Mouse (Mus musculus): ENCODE measurements around the gene Sgce.
"Not testable (repeated sequence)": the region's sequence is repeated elsewhere in the genome, so short reads cannot be mapped to it uniquely, and the experiment has no call there.

The Sgce gene

DNA sequence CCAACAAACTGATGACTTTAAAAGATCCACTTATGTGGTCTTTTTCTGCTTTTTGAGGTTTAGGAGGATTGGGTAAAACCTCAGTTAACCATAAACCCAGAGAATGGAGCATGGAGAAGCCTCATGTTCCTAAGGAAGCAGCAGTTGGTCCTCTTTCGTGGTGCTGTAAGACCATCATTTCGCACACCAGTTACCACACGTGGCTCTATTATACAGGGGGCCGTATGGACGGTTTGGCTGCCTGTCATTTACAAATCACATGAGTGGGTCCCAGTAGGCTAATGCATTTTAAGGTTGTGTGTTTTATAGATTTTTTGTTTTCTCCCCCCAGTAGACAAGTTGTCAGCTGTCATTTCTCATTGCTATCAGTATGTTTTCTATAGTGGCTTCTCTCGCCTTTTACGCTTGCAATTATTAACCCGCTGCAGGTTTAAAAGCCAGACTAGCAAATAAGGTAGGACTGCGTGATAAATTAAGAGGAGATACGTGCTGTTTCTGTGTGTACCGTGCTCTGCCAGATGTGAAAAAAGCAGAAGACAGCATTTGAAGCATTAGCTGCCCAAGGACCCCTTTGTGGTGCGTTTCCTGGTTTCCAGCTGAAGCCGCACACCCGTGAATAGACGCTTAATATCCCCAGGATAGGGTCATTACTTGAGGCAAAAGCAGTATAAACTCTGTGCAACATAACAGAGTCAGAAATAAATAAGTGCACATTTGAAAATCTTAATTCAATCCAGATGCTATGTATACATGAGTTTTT is 22.8 kb downstream of the Sgce start:
- no peak for DNase-seq (ENCODE audit: low spot score in 2 of 2)

DNA sequence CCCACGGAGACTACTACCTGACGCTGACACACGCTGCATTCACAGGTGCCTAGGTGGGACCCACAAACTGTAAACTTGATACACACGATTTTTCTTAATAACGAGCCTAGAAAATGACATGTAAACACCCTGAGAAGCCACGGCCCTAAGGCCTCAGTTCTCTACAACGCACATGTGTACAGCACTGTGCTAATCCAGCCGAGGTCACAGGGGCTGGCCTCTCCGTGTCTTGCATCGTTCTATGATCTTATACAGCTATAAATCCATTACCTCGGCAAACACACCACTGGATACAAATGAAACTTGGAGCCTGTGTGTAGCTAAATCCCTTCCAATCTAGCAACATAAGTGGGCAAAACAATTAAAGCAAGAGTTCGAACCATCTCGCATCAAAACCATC is 24.3 kb downstream of the Sgce start:
- DNase-seq (ENCODE audit: low spot score in 2 of 2) = no peak

DNA sequence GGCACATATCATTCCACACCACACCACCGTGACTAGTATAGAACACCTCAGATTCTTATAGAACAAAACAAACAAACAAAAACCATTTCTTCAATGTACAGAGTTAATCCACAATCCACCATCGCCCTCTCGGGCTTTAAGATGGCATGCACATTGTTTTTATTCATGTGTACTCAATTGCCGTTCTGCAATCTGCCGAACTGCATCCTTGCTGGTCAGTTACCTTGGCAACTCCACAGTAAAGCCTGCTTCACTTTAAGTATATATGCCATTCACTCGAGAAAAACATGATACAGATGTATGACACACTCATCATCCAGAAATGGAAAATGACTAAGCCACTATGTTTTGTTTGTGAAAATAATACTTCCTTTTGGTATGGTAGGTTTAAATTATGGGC is 24.9 kb downstream of the Sgce start:
- DNase-seq (ENCODE audit: low spot score in 2 of 2) = no peak

DNA sequence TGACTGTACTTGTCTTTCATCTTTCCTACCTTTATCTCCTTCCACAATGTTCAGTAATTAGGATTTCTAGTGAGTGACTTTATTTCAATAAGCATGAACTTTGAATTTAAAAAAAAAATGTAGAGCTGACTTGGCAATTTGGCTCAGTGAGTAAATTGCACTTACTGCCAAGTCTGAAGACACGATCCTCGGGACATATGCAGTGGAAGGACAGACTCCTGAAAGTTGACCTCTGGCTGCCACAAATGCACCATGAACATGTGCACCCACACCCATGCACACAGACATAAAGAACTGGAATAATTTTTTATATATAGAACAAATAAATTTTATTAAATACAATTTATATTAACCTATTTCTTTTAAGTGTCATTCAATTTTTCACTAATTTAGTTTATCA is 29.7 kb downstream of the Sgce start:
- no peak for DNase-seq (ENCODE audit: low spot score in 2 of 2)

DNA sequence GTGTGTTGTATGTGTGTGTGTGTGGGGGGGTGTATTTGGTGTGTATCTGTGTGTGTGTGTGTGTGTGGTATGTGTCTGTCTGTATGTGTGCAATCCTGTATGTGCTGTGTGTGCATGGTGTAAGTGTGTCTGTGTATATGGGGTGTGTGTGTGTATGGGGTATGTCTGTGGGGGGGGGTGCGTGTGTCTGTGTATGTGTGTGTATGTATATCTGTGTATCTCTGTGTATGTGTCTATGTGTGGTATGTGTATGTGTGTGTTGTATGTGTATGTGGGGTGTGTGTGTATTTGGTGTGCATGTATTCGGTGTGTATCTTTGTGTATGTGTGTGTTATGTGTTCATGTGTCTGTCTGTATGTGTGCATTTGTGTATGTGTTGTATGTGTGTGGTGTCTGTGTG is 30.8 kb downstream of the Sgce start:
- no peak for DNase-seq (ENCODE audit: low spot score in 2 of 2)

DNA sequence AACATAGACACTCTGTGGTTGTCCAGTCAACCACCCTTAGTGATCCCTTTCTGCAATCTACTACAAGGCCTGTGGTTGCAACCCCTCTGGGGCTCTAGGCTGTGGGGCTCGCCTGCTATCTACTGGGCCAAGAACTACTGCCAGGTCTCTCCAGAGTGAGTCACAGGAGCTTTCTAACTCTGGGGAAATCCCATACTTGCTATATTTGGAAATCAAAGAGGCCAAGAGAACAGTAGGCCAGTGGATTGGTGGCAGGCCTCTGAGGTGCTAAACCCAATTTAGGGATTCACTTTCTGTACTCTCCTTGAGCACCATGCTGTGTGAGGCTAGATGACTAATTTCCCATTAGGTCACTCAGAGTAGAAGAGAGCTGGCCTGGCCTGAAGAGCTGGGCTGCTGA is 38.0 kb downstream of the Sgce start:
- no peak for DNase-seq (ENCODE audit: low spot score in 2 of 2)

DNA sequence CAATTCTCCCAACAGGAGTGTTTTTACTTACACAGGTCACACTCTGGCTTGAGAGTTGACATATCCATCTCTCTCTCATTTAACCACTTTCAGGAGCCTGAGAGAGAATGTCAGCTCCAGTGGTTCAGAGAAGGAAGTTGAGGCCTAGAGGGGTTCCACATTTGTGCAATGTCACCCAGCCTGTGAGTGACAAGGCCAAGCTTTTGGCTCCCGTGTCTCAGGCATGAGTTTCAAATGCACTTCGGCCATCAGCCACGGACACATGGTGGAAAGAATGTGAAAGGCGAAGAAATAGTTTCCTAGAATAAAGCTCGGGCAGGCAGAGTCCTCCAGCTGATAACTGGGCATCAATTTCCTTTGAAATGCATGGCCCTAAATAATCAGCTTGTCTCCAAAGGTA is 40.6 kb downstream of the Sgce start:
- no peak for DNase-seq (ENCODE audit: low spot score in 2 of 2)

DNA sequence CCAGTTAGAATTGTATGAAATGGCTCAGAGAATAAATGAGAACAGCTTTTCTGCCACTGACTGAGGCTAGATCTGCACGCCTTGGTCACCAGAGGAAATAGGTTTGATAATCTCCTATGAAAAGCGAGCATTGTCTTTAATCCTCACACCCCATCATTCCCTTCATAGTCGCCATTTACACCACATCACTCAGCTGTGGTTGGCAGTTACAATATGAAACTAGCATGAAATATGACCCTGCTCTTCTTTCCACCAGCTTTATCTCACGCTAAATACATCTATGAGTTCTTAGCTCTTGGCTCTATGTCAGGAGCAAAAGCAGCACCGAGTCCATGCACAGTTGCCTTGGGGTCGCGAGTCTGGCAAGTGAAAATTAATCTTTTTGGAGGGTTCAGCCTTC is 43.1 kb downstream of the Sgce start:
- DNase-seq (ENCODE audit: low spot score in 2 of 2) = no peak

DNA sequence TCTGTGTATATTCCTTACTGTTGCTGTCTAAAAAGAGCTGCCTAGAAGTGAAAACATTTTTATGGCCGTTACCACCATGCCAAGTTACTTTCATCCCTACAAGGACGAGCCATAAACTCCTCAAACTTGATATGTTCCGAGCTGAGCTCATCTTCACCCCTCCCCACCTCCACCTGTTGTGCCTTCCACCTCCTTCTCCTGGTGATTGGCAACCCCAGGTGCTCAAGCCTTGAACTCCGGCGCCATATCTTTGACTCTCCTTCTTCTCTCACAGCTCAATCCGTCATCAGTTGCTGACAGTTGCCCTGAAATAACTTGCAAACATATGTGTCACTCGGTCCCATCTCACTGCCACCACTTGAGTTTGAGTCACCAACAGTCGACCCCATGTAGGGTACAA is 45.4 kb downstream of the Sgce start:
- DNase-seq (ENCODE audit: low spot score in 2 of 2) = no peak

DNA sequence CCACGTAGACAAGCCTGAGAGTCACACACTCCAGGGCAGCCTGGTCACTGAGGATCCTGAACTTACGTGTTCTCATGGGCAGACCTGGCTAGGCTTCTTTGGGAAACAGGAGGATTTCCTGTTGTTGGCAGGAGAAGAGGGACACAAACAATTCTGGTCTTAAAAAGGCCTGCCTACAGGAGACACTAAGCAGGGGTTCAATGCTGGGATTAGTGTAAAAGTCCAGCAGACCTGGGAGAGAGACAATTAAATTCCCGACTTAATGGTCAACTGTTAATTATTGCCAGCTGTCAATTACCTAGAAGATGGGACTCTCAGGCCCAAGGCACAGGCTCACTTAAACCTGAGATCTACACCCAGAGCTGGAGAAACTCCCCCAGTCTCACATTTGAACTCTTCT is 51.2 kb downstream of the Sgce start:
- DNase-seq (ENCODE audit: low spot score in 2 of 2) = no peak

DNA sequence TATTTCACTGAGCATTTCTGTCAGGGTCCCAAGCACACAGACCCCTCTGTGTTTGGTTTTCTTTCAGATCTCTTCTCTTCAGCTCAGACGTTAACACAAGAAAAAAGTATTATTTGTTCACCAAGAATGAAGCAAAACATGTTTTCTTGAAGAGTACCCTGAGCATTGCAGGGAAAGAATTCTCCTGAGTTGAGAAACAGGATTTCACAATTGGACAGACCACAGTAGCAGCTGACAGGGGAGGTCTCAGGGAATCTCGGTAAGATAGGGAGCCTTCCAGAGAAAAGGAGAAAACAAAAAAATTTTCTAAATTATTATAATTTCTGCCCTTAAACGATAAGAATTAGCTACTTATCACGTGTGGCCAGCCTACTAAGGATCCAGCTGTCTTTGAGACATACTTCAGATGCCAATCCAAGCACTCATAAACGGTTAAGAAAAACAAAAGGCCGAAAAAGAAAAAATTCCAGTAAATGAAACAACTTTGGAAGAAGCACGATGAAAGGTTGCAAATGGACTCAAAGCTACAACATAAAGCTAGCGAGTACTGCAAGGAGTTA is 52.3 kb downstream of the Sgce start:
- no peak for DNase-seq (ENCODE audit: low spot score in 2 of 2)

DNA sequence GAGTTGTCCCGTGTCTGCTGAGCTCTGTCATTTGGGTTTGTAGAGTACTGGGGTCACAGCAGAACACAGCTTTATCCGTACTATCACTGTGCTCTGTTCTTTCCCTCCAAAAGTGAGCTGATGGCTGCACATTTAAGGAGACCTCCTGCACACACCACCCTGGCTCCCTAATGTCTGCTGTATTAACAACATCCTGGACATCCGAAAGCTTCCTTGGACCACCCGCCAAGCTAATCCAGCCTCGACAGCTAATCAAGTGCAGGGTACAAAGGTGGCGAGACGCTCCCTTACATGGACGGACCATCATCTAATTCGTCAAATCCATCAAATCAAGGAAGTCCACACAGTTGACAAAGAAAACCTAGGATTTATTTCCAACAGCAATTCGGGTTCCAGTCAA is 53.5 kb downstream of the Sgce start:
- DNase-seq (ENCODE audit: low spot score in 2 of 2) = no peak

DNA sequence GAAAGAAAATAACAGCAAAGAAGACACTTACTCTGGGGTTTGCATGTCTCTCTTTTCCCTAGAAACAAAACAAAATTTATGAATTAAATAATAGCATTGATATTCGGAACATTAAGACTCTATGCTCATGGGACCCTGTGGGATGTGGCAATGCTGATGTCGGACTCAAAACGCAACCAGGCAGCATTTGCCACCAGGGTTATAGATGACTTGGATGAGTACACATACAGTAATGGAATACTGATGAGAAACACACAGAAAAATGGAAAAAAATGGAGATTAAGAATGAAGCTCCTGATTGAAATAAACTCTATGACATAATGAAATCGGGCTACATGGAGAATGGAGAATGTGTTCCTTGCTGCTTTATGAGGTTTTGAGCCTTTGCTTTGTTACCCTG is 56.6 kb downstream of the Sgce start:
- no peak for DNase-seq (ENCODE audit: low spot score in 2 of 2)

DNA sequence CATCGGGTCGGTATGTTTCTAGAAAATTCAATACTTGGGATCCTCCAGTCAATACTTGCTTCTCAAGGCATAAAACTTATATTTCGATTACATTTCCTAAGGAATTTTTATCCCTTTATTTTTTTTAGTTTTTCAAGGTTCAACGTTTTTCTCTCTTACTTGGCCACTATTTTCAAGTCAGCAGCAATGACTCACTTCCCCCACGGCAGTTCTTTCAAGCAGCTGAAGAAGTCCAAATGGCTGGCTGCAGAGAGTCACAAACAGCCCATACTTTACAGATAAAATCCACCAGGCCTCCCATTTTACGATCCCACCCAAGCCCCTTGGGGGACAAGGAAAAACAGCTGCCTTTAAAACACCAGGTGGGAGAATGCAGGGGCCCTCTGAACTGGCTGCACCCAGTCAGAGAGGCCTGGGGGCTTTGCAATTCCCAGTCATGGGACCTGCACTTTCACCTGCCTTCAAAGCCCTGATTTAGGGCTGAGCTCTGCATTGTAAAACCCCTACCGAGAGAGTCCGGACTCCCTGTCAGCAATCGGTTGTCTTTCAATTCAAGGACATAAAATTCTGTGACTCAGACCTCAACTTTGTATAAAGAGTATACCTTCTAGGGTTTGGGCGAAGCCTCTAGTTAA is 62.2 kb downstream of the Sgce start:
- no peak for DNase-seq (ENCODE audit: low spot score in 2 of 2)

DNA sequence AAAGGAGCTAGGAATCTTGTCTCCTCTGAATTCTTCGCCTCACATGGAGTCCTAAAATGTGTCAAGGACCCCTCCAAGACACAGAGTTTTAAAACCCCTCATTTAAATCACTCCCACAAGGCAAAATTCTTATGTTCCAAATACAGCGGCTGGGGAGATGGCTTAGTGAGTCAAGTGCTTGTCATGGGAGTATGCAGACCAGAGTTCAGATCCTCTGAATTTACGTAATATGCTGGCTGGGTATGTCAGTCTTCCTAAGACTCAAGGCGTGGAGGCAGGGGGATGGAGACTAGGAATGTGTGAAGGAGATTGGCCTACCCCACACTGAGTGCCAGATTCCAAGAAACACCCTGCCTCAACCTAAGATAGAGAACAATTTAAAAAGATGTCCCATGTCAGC is 66.4 kb downstream of the Sgce start:
- no peak for DNase-seq (ENCODE audit: low spot score in 2 of 2)

DNA sequence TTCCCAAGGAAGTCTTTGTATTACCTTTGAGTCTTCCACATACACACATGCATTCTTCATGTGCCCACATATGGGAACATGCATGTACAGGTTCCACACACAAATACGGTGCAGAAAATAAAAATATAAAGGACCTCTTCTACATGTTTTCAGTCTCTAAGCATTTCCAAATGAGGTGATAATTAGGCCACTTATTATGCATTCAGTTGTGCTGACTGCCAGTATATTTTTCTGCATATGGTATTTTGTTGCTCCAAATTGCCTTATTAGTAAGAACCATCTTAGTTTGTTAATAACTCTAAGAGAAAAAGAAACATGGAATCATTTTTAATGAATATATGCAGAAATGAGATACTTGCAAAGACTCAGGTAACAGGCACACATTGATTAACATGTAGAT is 67.0 kb downstream of the Sgce start:
- no peak for DNase-seq (ENCODE audit: low spot score in 2 of 2)

DNA sequence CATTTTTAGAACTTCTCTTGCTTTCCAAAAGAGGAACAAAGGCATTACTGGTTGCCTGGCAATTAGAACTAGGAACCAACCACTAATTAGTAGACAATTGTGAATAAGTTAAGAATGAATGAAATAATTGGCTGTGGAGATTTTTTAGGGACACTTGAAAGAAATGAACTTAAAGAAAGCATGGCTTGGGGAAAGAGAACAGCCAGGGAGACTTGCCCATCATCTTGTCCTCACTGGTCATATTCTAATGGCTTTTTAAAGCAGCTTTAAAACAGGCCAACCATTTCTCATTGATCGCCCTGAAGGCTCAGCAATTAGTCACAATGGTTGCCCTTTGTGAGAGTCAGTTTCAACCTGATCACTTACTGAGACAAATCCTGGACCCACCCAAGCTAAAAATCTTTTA is 69.6 kb downstream of the Sgce start:
- no peak for DNase-seq (ENCODE audit: low spot score in 2 of 2)

DNA sequence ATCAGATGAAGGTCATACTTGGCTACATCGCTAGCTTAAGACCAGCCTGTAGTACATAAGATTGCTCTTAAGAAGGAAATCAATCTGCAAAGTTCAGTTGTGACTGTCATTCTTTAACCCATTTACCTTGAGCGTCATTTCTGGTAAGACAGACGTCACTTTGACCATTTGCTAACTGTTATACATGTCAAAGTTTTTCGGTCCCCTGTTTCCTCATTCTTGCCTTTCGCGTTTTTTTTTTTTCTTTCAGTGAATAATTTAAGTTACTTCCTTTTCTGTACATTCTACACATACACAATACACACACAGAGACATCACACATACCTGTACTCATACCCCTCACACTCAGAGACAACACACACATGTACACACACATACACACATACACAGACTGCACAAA is 81.9 kb downstream of the Sgce start:
- no peak for DNase-seq (ENCODE audit: low spot score in 2 of 2)

DNA sequence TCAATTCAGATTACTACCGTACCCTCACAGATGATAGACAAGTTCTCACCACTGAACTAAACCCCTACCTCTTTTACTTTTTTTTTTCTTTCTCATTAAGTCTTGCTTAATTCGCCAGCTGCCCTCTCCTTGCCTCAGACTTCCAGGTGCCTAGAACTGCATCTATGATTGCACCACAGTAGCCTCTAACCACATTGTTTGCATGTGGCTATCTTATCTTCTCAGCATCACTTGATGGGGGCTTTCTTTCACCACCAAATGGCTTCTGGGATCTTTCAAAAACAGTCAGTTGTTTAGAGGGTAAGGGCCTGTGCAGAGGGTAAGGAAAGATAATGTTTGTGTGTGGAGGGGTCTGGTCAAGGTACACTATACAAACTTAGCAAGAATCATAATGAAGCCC is 82.7 kb downstream of the Sgce start:
- DNase-seq (ENCODE audit: low spot score in 2 of 2) = peak in 1 of 2 experiments; percentile 16

DNA sequence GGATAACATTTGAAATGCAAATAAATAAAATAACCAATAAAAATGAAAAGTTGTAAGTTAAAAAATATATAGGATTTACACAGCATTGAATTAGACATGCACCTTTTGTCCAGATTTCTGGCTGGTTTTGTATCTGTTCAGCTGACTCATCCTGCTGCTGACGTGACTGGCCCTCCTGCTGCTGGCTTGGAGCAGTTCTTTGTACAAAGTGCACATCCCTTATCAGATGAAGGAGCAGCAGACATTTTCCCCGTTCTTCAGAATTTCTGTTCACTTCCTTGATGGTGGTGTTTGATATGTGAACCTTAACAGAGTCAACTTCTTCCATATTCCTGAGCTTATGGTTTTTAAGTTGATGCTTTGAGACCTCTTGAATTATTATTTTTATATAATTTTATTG is 83.5 kb downstream of the Sgce start:
- no peak for DNase-seq (ENCODE audit: low spot score in 2 of 2)

DNA sequence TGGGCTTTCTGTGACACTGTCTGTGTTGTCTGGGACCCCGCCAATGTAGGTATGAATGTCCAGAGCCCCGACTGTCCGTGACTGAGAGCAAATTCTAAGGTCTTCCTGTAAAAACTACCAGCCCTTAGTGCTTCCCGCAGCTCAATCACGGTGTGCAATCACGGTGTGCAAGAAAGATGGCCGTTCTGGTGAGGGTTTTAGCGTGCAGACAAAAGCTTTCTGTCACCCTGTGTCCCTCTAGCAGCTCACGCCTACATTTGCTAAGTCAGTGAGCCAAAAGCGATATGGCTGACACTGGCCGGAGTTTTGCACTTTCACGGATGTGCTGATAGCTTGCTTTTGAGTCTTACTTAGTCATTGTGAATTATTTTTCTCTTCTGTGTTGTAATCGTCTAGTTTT is 88.1 kb downstream of the Sgce start:
- DNase-seq (ENCODE audit: low spot score in 2 of 2) = no peak

DNA sequence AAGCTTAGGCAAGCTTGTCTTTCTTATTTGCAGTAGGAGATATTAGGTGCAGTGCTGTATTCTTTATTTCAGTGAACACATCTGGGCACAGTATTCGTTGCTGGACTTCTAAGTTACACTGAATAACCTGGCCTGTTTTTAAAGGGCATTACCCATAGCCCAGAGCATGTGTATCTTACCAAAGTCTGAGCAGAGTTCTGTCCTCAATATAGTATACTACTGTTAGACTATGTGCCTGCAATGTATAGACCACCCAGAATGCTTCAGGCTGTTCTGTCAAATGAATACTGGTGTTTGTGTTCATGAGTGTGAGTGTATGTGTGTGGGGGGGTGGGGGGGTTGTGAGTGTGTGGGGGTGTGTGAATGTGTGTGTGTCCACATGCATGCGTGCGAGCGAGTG is 91.1 kb downstream of the Sgce start:
- DNase-seq (ENCODE audit: low spot score in 2 of 2) = no peak

DNA sequence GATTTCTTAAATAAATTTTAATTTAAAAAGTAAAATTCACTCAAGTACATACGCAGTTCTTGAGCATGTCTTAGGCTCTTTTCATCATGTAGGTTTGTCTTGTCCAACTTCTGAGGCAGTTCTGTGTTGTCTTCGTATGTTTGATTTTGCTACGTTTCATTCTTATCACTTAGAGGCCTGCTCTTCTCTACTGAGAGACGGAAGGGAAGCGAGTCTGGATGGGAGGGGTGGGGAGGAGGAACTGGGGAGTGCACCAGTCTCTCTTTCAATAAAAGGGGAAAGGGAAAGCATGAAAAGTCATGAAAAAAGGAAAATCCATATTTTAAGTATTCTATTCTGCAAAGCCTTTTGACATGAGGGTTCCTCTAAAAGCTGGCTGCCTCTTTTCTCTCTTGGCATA is 91.5 kb downstream of the Sgce start:
- DNase-seq (ENCODE audit: low spot score in 2 of 2) = no peak

DNA sequence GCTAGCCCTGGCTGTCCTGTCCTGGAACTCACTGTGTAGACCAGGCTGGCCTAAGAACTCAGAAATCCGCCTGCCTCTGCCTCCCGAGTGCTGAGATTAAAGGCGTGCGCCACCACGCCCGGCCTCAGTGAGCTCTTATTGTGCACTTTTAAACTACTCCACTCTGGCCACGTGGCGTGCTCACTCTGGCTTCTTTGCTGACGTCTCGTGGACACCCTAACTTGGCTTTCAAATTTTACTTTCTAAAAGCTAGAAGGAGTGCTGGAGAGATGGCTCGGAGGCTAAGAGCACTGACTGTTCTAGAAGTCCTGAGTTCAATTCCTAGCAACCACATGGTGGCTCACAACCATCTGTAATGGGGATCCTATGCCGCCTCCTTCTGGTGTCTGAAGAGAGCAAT is 93.3 kb downstream of the Sgce start:
- DNase-seq (ENCODE audit: low spot score in 2 of 2) = not testable (repeated sequence)

All from natural killer cell, adult 2 months (primary cell).